Mouse (Mus musculus) heart, adult 2 months (tissue): ENCODE results near the gene March9.

Experiments
- CTCF ChIP-seq: fragments of 200-600 bp; IDR thresholded peaks from 2 replicates; pipeline ENCODE4 v1.8.1; 2022; ENCODE audit warnings: antibody characterized with exemption, mild to moderate bottlenecking, moderate library complexity
- POLR2A ChIP-seq: fragments of 200-500 bp; IDR thresholded peaks from 2 replicates; pipeline ENCODE4 v1.6.1; 2011; ENCODE audit warnings: mild to moderate bottlenecking, low read depth, low read length, control low read depth; ENCODE audit not compliant: insufficient read depth

DNA sequence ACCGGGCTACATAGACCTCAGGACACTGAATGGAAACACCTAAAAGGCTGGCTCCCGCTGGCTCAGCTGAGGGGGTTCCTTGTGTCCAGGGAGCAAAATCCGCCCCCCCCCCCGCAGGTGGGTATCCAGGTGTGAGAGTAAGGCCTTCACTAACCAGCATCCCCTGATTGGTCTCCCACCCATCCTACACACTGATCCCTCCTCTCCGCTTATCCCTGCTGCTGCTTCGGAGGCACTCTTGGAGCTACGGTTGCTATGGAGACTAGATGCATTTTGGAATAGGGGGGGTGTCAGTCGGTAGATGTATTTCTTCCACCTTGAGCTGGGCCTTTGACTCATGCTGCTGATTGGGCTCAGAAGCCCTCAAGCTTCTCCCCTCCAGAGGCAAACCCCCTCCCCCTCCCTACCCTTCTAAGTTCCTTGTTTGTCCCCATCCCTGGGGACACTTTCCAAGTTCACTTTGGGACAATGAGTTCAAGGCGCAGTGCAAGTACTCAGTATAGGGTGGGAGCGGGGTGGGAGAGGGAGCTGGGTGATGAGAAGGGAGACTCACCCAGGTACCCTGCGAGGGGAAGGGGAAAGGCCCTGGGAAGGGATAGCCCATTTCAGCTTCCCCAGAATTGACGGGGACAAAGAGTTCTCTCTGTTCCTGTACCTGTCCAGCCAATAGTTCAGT is 18.2 kb upstream of the March9 start:
- TF ChIP-seq CTCF: no peak
- TF ChIP-seq POLR2A: no peak
